Mouse (Mus musculus) gastrocnemius, adult 8-10 months (tissue): ENCODE data around the gene Akap11. TPM values are rescaled to one million over a fixed set of nuclear protein-coding genes. Genes with fewer than 3 reads are reported as not detected.
A peak's percentile ranks its signal among the peaks of the same experiment; 100 is the strongest.
"Not testable (repeated sequence)": the region's sequence is repeated elsewhere in the genome, so short reads cannot be mapped to it uniquely, and the experiment has no call there.

Source experiments
- DNase-seq, 2 experiments: peaks; one replicate each; pipeline ENCODE4 v3.0.0; 2022; ENCODE audit warnings: low spot score in 2 of 2
- total RNA-seq, 4 experiments: library from RNA; stranded (reverse); gene quantifications; 2 replicates each; pipeline ENCODE4 v1.2.4; 2022

Gene Akap11
- total RNA-seq, result 10 to 100 TPM; 19.6 to 29.4 (median 23.0) TPM

- peak; percentile 87 to 93 for DNase-seq
Measured at GRCm38 (mm10) chr14:78536281-78537165, at the start of gene Akap11. Gene Akap11, minus strand, starts transcription at chr14:78536808.

- no peak for DNase-seq
Measured at GRCm38 (mm10) chr14:78584222-78584621, 47.6 kb upstream of the Akap11 start.

GRCm38 (mm10) chr14:78583168-78583567 is 46.6 kb upstream of the Akap11 start:
- DNase-seq, result no peak

- no peak for DNase-seq
Measured at GRCm38 (mm10) chr14:78575899-78576298, 39.3 kb upstream of the Akap11 start.

GRCm38 (mm10) chr14:78568410-78568809 is 31.8 kb upstream of the Akap11 start:
- no peak for DNase-seq

GRCm38 (mm10) chr14:78566431-78566830 is 29.8 kb upstream of the Akap11 start:
- DNase-seq, result no peak

GRCm38 (mm10) chr14:78564292-78564691 is 27.7 kb upstream of the Akap11 start:
- DNase-seq, result no peak

GRCm38 (mm10) chr14:78563211-78563610 is 26.6 kb upstream of the Akap11 start:
- DNase-seq, result no peak

GRCm38 (mm10) chr14:78562121-78562520 is 25.5 kb upstream of the Akap11 start:
- DNase-seq, result no peak

GRCm38 (mm10) chr14:78559042-78559441 is 22.4 kb upstream of the Akap11 start:
- no peak for DNase-seq

GRCm38 (mm10) chr14:78554830-78555229 is 18.2 kb upstream of the Akap11 start:
- not testable (repeated sequence) for DNase-seq

- DNase-seq, result no peak
Measured at GRCm38 (mm10) chr14:78553661-78554060, 17.1 kb upstream of the Akap11 start.

- peak; percentile 16 for DNase-seq
Measured at GRCm38 (mm10) chr14:78548807-78549206, 12.2 kb upstream of the Akap11 start.

GRCm38 (mm10) chr14:78541319-78541718 is 4.7 kb upstream of the Akap11 start:
- DNase-seq, result peak in 1 of 2 experiments; percentile 19

GRCm38 (mm10) chr14:78539821-78540220 is 3.2 kb upstream of the Akap11 start:
- DNase-seq, result no peak

GRCm38 (mm10) chr14:78538572-78539320 is 2.1 kb upstream of the Akap11 start:
- DNase-seq, result peak; percentile 59 to 68

GRCm38 (mm10) chr14:78537551-78537950 is 943 bp upstream of the Akap11 start:
- DNase-seq, result no peak

- no peak for DNase-seq
Measured at GRCm38 (mm10) chr14:78535366-78535765, 1.2 kb downstream of the Akap11 start.

- no peak for DNase-seq
Measured at GRCm38 (mm10) chr14:78534651-78535050, 2.0 kb downstream of the Akap11 start.

- DNase-seq, result no peak
Measured at GRCm38 (mm10) chr14:78533701-78534100, 2.9 kb downstream of the Akap11 start.

GRCm38 (mm10) chr14:78532345-78532744 is 4.3 kb downstream of the Akap11 start:
- no peak for DNase-seq

GRCm38 (mm10) chr14:78530256-78530655 is 6.4 kb downstream of the Akap11 start:
- no peak for DNase-seq
